Mouse (Mus musculus) brain, embryonic 18.5 days (tissue): ENCODE measurements around the gene Bcap31.
"Not testable (repeated sequence)": the region's sequence is repeated elsewhere in the genome, so short reads cannot be mapped to it uniquely, and the experiment has no call there.

Source experiments
- DNase-seq: peaks from one replicate; pipeline ENCODE4 v3.0.0-alpha.2; 2012; ENCODE audit warnings: low read depth, low spot score

Bcap31 gene

DNA sequence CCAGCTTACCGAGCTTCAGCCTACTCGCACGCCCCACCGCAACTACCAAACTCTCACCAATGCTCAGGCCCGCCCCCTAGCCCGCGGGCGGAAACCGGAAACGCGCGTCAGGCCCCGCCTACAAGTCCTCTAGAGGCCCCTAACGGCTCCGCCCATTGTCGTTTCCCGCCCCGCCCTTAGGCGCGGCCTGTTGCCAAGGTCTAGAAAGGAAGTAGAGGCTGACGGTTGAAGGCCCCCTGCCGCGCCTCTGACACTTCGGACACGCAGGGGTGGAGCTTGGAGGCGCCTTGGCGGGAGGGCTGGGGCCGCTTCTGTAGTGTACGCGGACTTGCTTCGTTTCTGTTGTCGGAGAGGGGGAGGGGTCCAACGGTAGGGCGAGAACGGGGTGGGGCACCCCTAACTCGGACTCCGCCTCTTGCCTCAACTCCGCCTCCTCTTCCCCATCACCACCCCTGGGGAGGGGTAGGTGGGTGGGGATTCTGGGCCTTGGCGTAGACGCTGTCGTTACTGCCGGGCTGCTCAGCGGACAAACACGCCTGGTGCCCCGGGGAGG lies at the start of gene Bcap31, which contains the start of gene Abcd1:
TSS of gene Bcap31 (minus strand) at position 67 of the 553 bp plus-strand sequence.
TSS of gene Abcd1 (plus strand) at position 489 of the 553 bp plus-strand sequence.
- peak; percentile 78 for DNase-seq

DNA sequence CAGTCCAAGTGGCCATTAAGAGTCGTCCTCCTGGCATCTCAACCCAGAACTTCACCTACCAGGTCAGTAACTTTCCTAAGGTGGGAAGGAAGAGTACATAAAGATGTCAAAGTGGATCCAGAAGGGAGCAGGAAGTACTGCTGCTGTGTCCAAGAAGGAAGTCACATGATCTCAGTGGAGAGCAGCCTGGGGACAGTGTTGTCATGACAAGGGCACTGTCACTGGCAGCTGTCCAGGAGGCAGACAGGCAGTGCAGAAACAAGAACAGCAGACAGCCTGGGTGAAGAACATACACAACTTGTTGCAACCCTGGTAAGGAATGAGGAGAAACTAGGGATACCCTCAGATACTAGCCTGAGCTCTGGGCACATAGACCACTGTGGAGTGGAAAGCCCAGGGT lies 49.3 kb upstream of the Bcap31 start:
- DNase-seq, result no peak

DNA sequence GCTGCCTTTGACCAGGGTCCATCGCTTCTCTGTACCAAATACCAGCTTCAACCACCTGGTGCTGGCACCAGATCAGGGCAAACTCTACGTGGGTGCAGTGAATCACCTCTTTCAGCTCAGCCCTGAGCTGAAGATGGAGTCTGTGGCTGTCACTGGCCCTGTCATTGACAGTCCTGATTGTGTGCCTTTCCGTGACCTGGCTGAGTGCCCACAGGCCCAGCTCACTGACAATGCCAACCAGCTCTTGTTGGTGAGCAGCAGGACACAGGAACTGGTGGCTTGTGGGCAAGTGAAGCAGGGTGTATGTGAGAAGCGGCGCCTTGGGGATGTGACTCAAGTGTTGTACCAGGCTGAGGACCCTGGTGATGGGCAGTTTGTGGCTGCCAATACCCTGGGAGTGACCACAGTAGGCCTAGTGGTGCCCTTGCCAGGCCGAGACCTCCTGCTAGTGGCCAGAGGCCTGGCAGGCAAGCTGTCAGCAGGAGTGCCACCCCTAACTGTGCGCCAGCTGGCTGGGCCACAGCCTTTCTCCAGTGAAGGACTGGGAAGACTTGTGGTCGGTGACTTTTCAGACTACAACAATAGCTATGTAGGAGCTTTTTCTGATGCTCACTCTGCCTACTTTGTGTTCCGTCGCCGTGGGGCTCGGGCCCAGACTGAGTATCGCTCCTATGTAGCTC lies 42.8 kb upstream of the Bcap31 start:
- no peak for DNase-seq

DNA sequence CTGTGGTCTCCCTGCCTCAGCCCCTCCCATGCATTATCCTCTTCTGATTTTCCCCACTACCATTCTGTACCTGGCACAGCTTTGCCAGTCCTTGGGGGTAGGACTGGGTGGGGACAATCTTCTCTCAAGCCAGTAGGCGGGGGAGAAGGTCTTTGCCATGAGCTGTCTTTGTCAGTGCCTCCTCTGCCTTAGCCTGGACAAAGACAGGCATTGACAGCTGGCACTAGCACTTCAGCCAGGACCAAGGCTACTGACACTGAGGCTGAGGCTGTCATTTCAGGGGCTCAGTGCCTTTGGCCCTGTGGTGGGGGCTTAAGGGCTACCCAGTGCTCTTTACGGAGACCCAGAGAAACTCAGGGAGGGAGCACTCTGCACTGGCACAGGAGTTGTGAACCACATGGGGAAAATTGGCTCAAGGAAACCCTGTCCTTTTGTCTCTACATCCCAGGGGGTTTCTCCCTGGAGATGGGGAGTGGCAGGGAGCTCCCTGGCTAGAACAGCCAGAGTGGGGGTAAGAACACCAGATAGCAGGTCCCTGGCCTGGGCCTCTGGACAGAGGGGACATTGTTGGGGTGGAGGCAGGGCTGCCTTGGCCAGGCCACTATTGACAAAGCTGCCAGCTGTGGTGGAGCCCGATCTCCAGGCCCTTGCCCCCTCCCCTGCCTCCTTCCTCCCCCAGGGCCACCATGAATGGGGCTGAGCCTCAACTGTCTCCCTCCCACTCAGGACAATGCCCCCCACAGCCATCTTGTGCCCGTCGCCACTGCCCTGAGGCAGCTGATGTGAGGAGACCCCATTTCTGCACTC lies 40.6 kb upstream of the Bcap31 start, which contains the start of gene Plxnb3:
TSS of gene Plxnb3 (plus strand) at position 757 of the 807 bp plus-strand sequence.
- no peak for DNase-seq

DNA sequence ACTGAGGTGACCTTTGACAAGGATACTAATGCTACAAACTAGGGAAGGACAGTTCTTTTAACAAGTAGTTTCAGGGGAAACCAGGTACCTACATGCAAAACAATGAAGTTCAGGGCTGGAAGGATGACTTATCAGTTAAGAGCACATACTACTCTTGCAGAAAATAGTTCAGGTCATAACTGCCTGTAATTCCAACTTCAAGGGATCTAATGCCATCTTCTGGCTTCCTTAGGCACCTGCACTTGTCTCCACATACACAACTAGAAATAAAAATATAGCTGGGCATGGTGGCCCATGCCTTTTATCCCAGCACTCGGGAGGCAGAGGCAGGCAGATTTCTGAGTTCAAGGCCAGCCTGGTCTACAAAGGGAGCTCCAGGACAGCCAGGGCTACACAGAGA lies 33.0 kb upstream of the Bcap31 start:
- no peak for DNase-seq

DNA sequence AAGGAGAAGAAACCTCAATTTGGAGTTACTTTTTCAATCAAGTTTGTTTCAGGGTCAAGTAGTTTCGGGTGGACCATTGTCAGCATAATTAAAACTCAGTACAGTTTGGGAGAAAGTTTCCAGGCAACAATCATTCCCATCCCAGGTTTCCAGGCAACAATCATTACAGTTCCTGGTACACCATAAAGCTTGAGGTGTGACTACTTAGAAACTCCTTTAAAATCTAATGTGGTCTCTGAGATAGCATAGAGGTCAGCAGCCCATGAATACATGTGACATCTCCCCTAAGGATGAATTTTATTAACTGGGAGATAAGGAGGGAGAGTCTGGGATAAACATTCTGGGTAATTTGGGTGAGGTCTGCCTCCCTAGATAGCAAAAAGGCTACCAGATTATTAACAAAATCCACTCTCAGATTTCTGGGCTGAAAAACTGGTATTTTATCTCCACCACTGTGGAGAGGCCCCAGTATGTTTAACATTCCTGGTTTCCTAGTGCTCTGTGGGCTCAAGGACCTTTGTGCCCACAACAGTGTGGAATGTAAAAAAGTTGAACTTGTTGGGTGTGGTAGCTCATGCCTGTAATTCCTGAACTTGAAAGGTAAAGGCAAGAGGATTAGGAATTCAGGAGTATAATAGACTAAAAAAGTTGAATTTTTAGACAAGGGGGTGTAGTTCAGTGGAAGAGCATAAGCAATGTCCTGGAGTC lies 29.0 kb upstream of the Bcap31 start:
- no peak for DNase-seq

DNA sequence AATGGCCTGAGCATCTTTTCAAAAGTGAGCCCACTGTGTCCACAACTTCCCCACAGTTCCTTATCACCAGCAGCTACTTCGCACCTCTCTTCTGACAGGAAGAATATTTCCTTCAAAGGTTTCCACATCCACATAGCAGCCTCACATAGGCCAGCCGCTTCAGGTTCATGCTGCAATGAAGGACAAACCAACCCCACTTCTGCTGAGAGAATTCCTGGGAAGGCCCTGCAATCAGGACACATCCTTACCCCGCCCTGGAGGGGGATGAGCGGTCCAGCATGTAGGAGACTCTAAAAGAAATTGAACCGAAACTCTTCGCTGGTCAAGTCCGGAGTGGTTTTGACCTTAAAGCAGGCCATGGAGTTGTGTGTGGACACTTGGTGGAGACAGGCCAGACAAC lies 23.9 kb upstream of the Bcap31 start:
- DNase-seq, result not testable (repeated sequence)

DNA sequence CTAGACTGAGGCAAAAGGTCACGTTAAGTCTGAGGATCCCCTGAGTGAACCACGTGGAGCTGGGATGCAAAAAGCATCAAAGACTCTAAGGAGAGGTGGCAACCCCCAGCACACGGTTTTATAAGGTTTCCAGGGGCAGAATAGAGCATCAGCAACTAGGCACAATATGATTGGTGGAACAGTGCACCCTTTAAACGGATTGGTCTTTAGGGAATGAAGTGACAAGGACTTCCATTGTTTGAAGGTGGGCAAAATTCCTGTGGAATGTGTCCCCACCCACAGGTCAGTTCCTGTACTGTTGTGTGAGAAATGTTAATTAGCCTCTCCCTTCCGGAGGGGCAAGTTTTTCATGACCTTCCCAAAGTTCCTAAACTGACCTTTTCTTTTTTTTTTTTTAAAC lies 23.2 kb upstream of the Bcap31 start:
- no peak for DNase-seq

DNA sequence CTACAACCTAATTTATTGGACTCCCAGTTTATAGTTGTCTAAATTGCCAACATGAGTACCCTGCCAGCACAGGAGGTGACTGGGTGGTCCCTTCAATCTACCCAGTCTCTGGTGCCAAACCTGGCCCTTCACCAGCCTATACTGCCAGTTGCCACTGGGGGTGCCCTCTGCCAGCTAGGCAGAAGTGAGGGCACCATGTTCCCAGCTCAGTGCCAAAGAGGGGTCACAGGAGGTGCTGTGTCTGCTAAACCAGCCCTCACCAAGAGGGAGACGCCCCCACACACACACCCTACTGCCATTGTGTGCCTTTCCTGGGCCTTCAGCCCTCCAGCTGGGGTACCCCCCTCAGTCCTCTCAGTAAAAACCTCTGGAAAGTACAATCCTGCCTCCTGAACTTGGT lies 22.2 kb upstream of the Bcap31 start:
- DNase-seq, result no peak

DNA sequence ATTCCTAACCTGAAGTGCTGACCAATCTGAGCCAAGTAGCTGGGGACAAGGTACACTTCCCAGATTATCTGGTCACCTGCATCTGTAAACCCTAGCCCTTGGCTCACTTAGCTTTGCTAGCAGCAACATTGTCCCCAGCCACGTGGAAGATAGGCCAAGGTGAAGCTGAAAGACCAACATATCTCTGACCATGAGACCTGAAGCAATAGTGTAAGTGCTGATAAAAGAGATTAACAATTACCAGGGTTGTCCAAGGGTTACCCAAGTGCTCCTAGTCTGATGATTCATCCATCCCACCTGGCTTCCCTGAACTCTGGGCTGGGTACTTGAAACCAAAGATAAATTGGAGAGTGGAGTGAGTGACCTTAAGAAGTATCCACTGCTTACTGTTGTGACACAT lies 14.9 kb upstream of the Bcap31 start:
- no peak for DNase-seq

DNA sequence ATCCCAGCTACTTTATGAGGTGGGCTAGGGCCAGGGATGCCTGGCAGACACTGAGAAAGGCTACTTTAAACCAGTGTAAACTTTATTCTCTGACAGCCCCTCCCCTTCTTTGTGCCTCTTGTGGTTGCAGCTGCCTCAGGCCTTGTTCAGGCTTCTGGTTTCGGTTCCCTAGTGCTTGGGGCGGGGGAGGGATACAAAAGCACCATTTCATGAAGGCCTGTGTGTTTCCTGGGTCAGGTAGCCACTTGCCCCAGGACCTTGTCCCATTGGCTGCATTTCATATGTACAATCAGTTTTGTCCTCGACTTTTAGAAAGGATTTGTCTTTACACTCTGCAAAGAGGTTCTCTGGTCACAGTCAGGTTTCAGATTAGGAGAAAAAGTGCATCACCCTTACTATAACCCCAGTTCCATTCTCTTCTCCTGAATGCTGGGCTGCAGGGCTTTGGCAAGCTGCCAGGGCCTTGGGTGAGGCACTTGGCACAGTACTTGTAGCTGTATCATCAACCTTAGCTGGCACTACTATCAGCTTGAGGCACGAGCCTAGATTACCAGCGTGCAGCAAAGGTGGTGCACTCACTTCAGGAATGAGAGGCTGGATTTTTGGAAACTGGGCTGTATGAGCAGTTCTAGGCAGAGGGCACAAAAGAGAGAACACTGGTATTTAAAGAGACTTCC lies 2.8 kb upstream of the Bcap31 start:
- DNase-seq, result no peak

DNA sequence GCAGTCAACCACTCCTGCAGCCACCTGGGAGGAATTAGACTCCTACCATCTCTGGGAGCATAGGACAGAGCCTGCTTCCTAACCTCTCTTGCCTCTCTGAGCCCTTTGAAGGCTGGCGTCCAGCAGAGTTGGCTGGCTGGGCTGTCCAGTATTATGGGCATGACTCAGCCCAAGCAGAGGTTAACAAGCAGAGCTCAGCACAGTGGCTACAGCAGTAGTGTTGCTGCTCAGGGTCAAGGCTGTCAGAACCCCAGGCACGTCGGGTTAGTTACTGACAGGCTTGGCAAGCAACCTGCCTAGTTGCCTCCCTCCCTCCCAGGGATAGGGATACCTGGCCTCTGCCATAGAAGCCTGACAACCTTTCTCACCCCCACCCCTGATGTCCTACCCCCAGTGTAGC lies 2.3 kb upstream of the Bcap31 start:
- DNase-seq, result no peak

DNA sequence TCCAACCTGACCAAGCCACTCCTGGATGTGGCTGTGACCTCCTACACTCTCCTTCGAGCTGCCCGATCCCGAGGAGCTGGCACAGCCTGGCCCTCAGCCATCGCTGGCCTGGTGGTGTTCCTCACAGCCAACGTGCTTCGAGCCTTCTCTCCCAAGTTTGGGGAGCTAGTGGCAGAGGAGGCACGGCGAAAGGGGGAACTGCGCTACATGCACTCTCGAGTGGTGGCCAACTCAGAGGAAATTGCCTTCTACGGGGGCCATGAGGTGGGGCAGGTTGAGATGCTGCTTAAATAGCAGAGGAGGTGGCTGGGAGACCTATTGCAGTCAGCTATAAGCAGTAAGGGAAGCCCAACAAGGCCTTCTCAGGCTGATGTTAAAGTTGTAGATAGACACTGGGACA lies 1.7 kb upstream of the Bcap31 start:
- no peak for DNase-seq

DNA sequence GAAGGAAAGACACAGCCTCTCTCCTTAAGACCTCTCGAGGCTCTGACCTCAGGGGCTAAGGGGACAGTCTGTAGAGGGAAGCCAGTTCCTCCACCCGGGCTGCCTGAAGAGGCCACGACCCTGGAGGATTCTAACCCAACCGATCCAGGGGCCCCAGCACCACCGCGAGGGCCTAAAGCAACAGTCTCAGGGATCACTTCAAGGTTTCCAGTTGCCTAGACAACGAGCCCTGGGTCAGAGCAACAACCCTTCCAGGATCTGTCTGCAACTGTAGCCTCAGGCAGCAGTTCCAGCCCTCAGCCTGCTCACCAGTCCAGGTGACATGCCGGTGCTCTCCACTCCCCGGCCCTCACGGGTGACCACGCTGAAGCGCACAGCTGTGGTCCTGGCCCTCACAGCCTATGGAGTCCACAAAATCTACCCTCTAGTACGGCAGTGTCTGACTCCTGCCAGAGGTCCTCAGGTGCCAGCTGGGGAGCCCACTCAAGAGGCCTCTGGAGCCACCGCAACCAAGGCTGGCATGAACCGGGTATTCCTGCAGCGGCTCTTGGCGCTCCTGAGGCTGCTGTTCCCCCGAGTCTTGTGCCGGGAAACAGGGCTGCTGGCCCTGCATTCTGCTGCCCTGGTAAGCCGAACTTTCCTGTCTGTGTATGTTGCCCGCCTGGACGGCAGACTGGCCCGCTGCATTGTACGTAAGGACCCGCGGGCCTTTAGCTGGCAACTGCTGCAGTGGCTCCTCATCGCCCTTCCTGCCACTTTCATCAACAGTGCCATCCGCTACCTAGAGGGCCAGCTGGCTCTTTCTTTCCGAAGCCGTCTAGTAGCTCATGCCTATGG lies 952 bp upstream of the Bcap31 start:
- DNase-seq, result no peak

DNA sequence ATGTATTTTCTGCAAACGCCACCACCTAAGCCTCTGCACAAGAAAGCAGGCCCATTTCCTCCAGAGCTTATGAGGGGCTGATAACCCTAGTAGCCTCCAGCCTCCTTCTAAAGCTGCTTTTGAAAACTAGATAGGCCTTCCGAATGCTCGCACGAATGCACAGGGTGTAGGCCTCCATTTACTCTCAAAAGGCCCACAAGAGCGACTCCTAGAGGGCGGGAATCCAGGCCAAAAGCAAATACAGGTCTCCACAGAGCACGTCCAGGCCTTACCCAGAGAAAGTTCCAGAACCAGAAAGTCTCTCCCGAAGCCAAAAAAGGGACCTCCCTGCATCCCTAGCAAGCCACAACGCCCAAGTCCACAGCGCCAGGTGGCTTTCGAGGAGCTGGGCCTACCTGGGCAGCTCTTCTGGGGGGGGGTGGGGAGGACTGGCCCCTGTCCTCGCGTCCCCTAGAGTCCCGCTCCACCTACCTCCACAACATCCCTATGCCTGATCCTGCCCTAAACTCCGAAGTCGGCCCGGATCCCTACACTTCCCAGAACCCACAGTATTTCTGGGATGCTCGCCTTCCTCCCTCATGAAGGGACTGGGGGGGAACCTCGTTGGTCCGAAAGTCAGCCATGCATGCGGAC lies 383 bp downstream of the Bcap31 start:
- no peak for DNase-seq

DNA sequence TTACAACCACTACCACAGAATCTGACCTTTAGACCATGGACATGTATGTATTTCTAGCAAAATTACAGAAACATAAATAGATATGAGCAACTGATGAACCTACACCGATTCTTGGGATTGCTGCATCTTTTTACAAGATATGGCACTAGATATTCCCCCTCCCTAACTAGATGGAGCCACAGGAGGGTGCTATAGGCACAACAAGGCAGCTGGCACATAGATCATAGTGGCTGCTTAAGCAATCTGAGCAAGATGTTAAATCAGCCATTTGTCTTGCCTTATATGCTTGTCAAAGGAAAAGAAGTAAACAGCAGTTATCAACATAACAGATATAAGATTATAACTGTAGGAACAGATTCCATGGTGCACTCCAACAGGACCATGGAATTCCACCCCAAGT lies 15.5 kb downstream of the Bcap31 start:
- no peak for DNase-seq

DNA sequence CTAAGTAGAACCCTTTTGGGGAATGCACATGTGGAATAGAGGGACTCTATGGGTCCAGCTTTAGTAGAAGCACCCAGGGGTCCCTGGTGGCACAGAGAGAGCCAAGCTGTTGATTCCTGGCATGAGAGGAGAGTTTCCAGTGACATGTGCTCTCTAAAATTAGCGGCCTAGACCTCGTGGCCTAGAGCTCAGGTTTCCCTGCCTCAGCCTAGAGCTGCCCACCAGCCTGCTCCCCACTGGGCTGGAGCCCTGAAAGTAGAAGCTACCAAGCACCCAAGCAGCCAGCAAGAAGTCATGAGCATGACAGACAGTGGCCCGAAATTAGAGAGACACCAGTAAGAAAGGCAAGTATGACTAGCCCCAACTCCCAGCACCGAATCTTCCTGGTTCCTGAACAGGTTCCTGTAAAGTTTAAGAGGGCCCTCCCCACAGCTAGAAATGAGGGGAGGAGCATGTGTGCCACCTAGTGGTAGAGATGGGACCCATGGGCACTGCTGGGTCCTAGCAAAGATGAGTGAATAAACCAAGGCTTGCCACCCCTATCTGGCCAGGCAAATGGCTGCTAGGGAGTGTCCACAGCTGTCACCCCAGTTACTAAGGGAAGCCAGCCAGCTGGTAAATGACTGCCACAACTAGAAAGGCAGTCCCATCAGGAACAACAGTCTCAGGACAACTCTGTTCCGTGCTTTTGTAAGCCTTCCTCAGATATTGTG lies 24.9 kb downstream of the Bcap31 start:
- DNase-seq, result no peak

DNA sequence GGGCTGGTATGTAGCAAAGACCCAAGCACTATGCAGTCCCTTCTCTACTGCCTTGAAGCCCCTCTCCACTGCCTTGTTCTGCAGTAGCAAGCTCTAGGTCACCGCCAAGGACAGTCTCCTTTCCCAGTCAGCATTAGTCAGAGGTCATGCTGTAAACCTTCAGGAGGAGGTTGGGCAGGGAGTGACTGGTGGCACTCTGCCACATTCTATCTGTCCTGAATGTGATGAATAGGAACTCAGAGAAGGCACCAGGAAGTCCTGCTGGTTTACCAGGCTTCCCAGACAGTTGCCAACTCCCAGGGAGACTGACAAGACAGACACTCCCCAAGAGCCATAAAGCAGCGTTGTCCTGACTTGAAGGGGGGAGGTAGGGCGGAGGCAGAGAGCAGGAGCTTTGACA lies 30.3 kb downstream of the Bcap31 start:
- DNase-seq, result no peak

DNA sequence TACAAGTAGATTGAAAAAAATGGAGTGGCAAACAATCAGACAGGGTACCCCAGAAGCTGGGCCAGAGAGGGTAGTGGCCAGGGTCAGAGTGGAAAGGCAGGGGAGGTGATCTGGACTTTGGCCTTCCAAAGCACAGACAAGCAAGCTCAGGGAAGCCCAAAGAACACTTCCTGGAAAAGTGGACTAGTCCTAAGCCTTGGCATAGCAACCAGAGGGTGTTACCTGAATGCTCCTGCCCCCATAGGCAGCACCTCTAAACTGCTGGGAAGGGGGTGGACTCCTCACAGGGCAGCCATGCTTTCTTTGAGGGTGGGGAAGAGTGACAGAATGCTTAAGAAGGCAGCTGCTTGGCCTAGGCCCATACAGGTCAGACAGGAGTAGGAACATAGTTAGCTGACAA lies 31.0 kb downstream of the Bcap31 start:
- DNase-seq, result no peak

DNA sequence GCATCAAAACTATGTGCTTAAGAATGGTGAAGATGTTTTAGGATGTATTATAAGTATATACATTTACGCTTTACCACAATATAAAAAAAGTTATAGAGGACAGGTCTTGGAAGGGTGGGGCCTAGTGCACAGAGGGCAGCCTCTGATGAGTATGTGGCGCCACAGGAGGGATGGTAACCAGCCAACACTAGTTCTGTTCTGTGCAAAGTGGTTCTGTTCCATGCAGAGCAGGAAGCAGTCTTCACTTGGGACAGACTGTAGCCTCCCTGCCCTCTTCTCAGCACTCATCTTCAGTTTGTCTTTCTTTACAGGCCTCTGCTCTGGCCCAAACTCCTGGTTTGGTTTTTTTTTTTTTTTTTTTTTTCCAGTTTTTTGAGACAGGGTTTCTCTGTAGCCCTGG lies 31.8 kb downstream of the Bcap31 start:
- DNase-seq, result no peak
